Mouse (Mus musculus): ENCODE data around the gene Gm20425. TPM values are rescaled to one million over a fixed set of nuclear protein-coding genes. Genes with fewer than 3 reads are reported as not detected.

Gene Gm20425
- 1 to 10 TPM in 1 of 2 experiments, not detected in 1; 9.0 TPM for total RNA-seq (2023)

DNA sequence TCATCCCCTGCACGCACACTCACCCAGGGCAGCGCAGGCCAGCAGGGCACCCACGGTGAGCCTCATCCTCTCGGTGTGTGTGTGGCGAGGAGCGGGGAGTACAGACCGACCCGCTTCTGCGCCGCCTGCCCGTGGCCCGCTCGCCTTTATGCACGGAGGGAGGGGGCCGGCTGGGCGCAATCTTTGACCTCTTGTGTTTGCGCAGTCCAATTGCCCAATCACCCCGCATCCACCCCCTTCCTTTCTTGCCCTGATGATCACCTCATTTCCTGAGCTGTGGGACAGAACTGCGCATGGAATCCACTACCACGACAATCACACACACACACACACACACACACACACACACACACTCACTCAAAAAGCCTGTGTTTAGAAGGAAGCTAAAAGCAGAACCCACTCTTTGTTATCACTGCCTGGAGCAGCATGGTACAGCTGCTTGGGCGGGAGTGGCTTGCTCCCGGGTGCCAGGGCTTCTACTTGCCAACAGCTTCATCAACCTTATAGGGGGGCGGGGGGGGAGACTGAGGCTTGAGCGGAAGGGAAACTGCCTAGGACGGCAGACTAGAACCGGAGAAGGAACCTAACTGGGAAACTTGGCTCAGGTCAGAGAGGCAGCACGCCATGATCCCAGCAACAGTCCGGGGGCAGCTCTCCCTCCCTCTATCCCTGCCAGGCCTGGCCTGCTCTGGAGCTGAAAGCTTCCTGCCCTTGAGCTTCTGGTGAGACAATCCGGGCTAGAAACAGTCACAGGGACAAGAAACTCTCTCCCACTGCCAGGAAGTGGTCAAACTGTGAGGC is at the start of gene Gm20425, which contains the start of gene Trf:
Gm20425 (minus strand) TSS at position 157 of the 801 bp plus-strand sequence.
Trf (minus strand) TSS at position 294 of the 801 bp plus-strand sequence.

DNA sequence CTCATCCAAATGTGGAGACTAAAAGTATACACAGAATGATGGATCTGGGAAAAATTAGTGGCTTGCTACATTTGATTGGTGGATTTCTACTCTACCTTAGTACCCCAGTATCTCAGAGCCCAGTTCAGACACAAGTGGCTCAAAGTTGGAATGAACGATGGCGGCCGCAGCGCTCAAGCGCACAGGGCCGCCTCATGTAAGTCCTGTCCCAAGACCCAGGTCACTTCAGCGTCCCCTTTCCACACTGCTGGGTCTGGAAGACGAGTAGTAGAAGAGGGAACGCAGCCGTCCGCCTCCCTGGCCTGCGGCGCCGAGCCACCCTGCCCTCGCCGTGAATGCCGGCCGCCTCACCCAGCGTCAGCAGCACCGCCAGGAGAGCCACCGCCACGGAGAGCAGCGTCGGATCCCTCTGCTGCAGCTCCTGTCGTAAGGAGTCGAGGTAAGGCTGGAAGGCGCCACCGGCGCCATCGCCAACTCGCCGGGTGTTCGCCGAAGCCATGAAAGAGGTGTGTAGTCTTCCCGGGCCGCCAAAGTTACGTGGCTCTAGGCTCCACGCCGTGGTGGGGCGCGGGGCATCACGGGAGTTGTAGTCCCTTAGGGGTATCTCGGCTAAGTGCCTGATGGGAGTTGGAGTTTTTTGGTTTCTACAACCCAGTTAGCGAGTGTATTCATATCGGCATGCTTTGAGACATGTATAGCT is 28.4 kb downstream of the Gm20425 start, which contains the start of gene Srprb:
Srprb (minus strand) TSS at position 577 of the 700 bp plus-strand sequence.

Other genes starting within 250 kb of the Gm20425 start
- gene Slco2a1, start 241.6 kb downstream of the Gm20425 start, total RNA-seq (2023) = 1 to 10 TPM in 1 of 2 experiments, under 1 TPM in 1; 0.71 to 1.2 TPM
- 1 to 10 TPM in 1 of 2 experiments, under 1 TPM in 1; 0.79 to 1.3 TPM for gene Rab6b, start 118.5 kb downstream of the Gm20425 start, total RNA-seq (2023)
- 10 to 100 TPM; 15.0 to 17.3 TPM for gene Srprb, start 28.2 kb downstream of the Gm20425 start, total RNA-seq (2023)
- 100 to 1,000 TPM; 657 to 970 TPM for gene Trf, start 137 bp upstream of the Gm20425 start, total RNA-seq (2023)
- not detected for gene 1300017J02Rik, start 74.8 kb upstream of the Gm20425 start, total RNA-seq (2023)
- 10 to 100 TPM; 32.3 to 32.8 TPM for gene Topbp1, start 74.9 kb upstream of the Gm20425 start, total RNA-seq (2023)
- gene Cdv3, start 135.5 kb upstream of the Gm20425 start, total RNA-seq (2023) = 10 to 100 TPM; 98.0 to 98.6 TPM

Data from monocyte, adult 59 days (primary cell).